Mouse (Mus musculus) kidney, adult 2 months (tissue): Measurements from ENCODE around the gene Kpna7.

Source experiments
- CTCF ChIP-seq: fragments of 200-500 bp; conservative IDR thresholded peaks from 2 replicates; pipeline ENCODE4 v1.5.1; 2011; ENCODE audit warnings: low read depth, mild to moderate bottlenecking, control low read depth, low read length, moderate library complexity, mixed read lengths; ENCODE audit not compliant: insufficient read depth, insufficient read length
- POLR2A ChIP-seq: fragments of 200-500 bp; IDR thresholded peaks from one replicate; pipeline ENCODE4 v1.6.1; 2011; ENCODE audit warnings: low read depth, low read length, control low read depth

GRCm38 (mm10) chr5:144989061-144989405, 94.8 kb downstream of the Kpna7 start:
- no peak for TF ChIP-seq CTCF
- TF ChIP-seq POLR2A, result no peak
